Mouse (Mus musculus) neural tube, embryonic 14.5 days (tissue): ENCODE measurements around the gene Nln. TPM values are rescaled to one million over a fixed set of nuclear protein-coding genes. Genes with fewer than 3 reads are reported as not detected.

ENCODE experiments used
- ATAC-seq: fragments of 200-750 bp; cut with Nextera tagmentation; 2 replicates; pipeline ENCODE4 v1.8.0; 2017; ENCODE audit warnings: low read depth, mild to moderate bottlenecking, moderate TSS enrichment, moderate library complexity
- H3K27ac ChIP-seq: fragments of 300-500 bp; sonication (generic); 2 replicates; pipeline ENCODE4 v1.5.1; 2014; ENCODE audit warnings: low read depth, mild to moderate bottlenecking, control low read depth, low read length, moderate library complexity, mixed read lengths
- H3K27me3 ChIP-seq: fragments of 300-500 bp; sonication (generic); 2 replicates; pipeline ENCODE4 v1.6.1; 2014; ENCODE audit warnings: low read length; ENCODE audit not compliant: control insufficient read depth, insufficient read depth
- H3K36me3 ChIP-seq: fragments of 300-500 bp; sonication (generic); 2 replicates; pipeline ENCODE4 v1.6.1; 2014; ENCODE audit warnings: low read length, mixed read lengths; ENCODE audit not compliant: control insufficient read depth, insufficient read depth
- H3K4me1 ChIP-seq: fragments of 300-500 bp; sonication (generic); 2 replicates; pipeline ENCODE4 v1.6.1; 2014; ENCODE audit warnings: low read length; ENCODE audit not compliant: control insufficient read depth, insufficient read depth
- H3K4me2 ChIP-seq: fragments of 300-500 bp; sonication (generic); 2 replicates; pipeline ENCODE4 v1.6.1; 2014; ENCODE audit warnings: mild to moderate bottlenecking, low read depth, low read length, control low read depth
- H3K4me3 ChIP-seq: fragments of 300-500 bp; sonication (generic); 2 replicates; pipeline ENCODE4 v1.5.1; 2014; ENCODE audit warnings: low read depth, low read length, control low read depth, mixed read lengths
- H3K9ac ChIP-seq: fragments of 300-500 bp; sonication (generic); replicated peaks from 2 replicates; pipeline ENCODE4 v1.6.1; 2014; ENCODE audit warnings: low read depth, mild to moderate bottlenecking, control low read depth, low read length, mixed read lengths
- H3K9me3 ChIP-seq: fragments of 300-500 bp; sonication (generic); 2 replicates; pipeline ENCODE4 v1.6.1; 2016; ENCODE audit warnings: low read length; ENCODE audit not compliant: control insufficient read depth
- WGBS: fragments of 180-500 bp; shearing (Covaris S2); extraction: QIAGEN DNeasy Blood & Tissue Kit; methylation state at CpG from one replicate; pipeline ENCODE4 v1.1.7; 2014; 5-methylcytosine and 5-hydroxymethylcytosine counted together
- polyA plus RNA-seq: library from polyadenylated mRNA; unstranded; fragments of >200 nt; fragmentation: Nextera tagmentation; extraction: Ambion mirVana; gene quantifications from 2 replicates; pipeline ENCODE4 v1.2.1, GENCODE M21; 2014

The Nln gene
- polyA plus RNA-seq = 63.6 and 71.6 TPM in 2 replicates

DNA sequence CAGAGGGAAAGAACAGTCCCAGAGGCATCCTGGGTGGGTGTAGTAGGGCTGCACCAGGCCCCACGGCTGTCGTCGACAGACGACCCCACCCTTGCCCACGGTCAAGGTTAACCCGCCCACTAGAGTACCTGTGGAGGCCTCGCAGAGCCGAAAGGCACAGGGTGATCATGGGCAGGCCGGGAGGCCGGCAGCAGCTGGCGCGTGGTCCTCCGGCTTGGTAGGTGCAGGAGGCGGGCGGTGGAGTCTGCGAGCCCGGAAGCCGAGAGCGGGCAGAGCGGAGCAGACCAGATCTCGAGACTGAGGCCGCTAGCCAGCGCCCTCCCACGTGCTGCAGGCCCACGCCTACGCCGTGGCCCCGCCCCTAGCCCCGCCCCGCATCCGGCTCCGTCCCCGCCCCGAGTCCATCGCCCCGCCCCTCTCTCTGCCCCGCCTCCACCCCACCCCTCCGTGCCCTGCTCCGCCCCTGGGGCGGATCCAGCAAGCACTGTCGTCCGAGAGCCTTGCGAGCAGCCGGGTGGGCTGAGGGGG is at the start of gene Nln, which contains the start of gene Sgtb:
Nln (minus strand) TSS at position 327 of the 528 bp plus-strand sequence.
Sgtb (plus strand) TSS at position 454 of the 528 bp plus-strand sequence.
- Histone ChIP-seq H3K4me1 (peaks cover 13% of the 10 kb centered on the region), H3K9ac (peak within 1 kb of the TSS; percentile 80), H3K4me2 (peak within 1 kb of the TSS; percentile 92), H3K27me3 (no peaks in the 10 kb centered on the region), H3K4me3 (peak within 1 kb of the TSS; percentile 86), H3K36me3 (no peaks in the 10 kb centered on the region), H3K9me3 (no peaks in the 10 kb centered on the region), H3K27ac (peak within 1 kb of the TSS; percentile 80)
- WGBS = under 1% methylated on average over 28 of the region's 44 CpGs
- peak; percentile 95 for ATAC-seq

- Histone ChIP-seq H3K27me3 (no peaks in the 10 kb centered on the region), H3K4me2 (no peak overlapping the region), H3K9me3 (no peaks in the 10 kb centered on the region), H3K4me1 (no peaks in the 10 kb centered on the region), H3K27ac (no peak overlapping the region), H3K4me3 (no peak overlapping the region), H3K36me3 (peaks cover 28% of the 10 kb centered on the region), H3K9ac (no peak overlapping the region)
- ATAC-seq = no peak
- 91% methylated on average over 1 of the region's 1 CpGs for WGBS
Observed at GRCm38 (mm10) chr13:104155686-104156085, 46.3 kb upstream of the Nln start.

DNA sequence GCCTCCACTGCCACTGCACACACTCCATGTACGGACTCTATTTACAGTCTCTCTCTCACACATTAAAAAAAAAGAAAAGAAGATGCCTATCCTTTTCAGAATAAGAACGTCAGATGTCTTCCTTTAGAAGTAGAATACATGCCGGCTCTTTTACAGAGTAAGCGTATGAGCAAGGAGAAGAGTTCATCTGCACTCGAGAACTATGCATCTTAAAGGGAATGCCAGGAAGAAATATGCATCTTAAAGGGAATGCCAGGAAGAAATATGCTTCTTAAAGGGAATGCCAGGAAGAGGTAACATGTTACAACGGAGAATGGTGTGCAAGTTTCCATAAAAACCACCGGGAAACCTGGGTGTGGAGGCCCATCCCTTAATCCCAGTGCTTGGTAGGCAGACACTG is 45.7 kb upstream of the Nln start:
- H3K4me2 ChIP-seq = no peak overlapping the region
- H3K9ac ChIP-seq = no peak overlapping the region
- H3K27ac ChIP-seq = no peak overlapping the region
- no peak overlapping the region for H3K4me3 ChIP-seq
- WGBS = 88% methylated on average over 7 of the region's 7 CpGs
- H3K9me3 ChIP-seq = no peaks in the 10 kb centered on the region
- H3K36me3 ChIP-seq = peaks cover 24% of the 10 kb centered on the region
- no peak for ATAC-seq
- H3K27me3 ChIP-seq = no peaks in the 10 kb centered on the region
- no peaks in the 10 kb centered on the region for H3K4me1 ChIP-seq

GRCm38 (mm10) chr13:104154180-104154579 is 44.8 kb upstream of the Nln start:
- H3K4me1 ChIP-seq = no peaks in the 10 kb centered on the region
- H3K9me3 ChIP-seq = no peaks in the 10 kb centered on the region
- no peak for ATAC-seq
- H3K27ac ChIP-seq = no peak overlapping the region
- H3K4me2 ChIP-seq = no peak overlapping the region
- no peak overlapping the region for H3K9ac ChIP-seq
- no peaks in the 10 kb centered on the region for H3K27me3 ChIP-seq
- H3K4me3 ChIP-seq = no peak overlapping the region
- 96% methylated on average over 5 of the region's 5 CpGs for WGBS
- peaks cover 21% of the 10 kb centered on the region; the same call in 1 of the 2 replicates for H3K36me3 ChIP-seq

GRCm38 (mm10) chr13:104145646-104146045 is 36.2 kb upstream of the Nln start:
- ATAC-seq = no peak
- Histone ChIP-seq H3K9me3 (no peaks in the 10 kb centered on the region), H3K4me3 (no peak overlapping the region), H3K27me3 (no peaks in the 10 kb centered on the region), H3K4me1 (no peaks in the 10 kb centered on the region), H3K27ac (no peak overlapping the region), H3K9ac (no peak overlapping the region), H3K4me2 (no peak overlapping the region), H3K36me3 (peaks cover 30% of the 10 kb centered on the region)
- WGBS = 96% methylated on average over 3 of the region's 3 CpGs

DNA sequence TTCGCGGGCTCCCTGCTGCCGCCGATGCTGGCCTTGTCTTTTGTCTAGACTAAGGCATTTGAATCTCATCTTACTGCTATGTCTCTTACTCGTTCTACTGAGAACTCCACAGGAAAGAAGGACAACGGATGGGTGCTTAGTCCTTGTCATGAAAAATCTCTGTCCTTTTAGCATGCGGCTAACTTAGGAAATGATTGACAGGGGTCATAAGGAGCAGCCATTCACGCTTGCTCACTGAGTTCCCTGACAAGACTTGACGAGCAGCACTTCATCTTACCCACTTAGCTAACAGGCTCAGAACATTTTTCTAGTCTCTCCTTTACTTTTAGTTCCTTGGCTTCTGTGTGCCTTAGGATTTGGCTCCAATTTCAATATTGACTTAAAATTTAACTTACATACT is 35.5 kb upstream of the Nln start:
- Histone ChIP-seq H3K9ac (no peak overlapping the region), H3K4me1 (no peaks in the 10 kb centered on the region), H3K36me3 (peaks cover 38% of the 10 kb centered on the region), H3K4me2 (no peak overlapping the region), H3K9me3 (no peaks in the 10 kb centered on the region), H3K27ac (no peak overlapping the region), H3K27me3 (no peaks in the 10 kb centered on the region), H3K4me3 (no peak overlapping the region)
- ATAC-seq = no peak
- 86% methylated on average over 9 of the region's 9 CpGs for WGBS

- Histone ChIP-seq H3K36me3 (peaks cover 48% of the 10 kb centered on the region), H3K4me1 (no peaks in the 10 kb centered on the region), H3K27ac (no peak overlapping the region), H3K4me3 (no peak overlapping the region), H3K4me2 (no peak overlapping the region), H3K27me3 (no peaks in the 10 kb centered on the region), H3K9me3 (no peaks in the 10 kb centered on the region), H3K9ac (no peak overlapping the region)
- 47% methylated on average over 13 of the region's 13 CpGs for WGBS
- peak; percentile 80; the same call in 1 of the 2 replicates for ATAC-seq
Observed at GRCm38 (mm10) chr13:104139369-104140209, 30.2 kb upstream of the Nln start.

DNA sequence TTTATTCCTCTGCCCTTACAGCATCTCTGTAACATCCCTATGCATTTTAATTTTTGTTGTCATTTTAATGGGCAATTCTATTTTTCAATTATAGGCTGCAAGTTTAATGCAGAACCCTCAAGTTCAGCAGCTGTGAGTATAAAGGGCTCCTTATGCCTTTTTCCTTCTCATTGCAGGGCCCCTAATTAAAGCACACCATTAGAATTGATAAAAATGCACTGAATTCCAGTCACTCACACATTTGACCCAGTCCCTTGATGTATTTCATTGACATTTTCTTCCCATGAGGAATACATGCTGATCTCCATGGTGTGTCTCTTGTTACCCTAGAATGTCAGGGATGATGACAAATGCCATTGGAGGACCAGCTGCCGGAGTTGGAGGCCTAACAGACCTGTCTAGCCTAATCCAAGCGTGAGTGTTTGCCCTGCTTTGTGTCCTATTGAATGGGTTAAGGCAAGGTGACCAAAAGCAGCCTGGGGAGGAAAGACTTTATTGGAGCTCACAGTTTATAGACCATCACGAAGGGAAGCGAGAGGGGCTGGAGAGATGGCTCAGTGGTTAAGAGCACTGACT is 25.2 kb upstream of the Nln start:
- H3K4me2 ChIP-seq = no peak overlapping the region
- H3K4me1 ChIP-seq = no peaks in the 10 kb centered on the region
- H3K27me3 ChIP-seq = no peaks in the 10 kb centered on the region
- H3K27ac ChIP-seq = no peak overlapping the region
- H3K9ac ChIP-seq = no peak overlapping the region
- peaks cover 31% of the 10 kb centered on the region for H3K36me3 ChIP-seq
- no peak for ATAC-seq
- H3K4me3 ChIP-seq = no peak overlapping the region
- 58% methylated on average over 4 of the region's 4 CpGs for WGBS
- no peaks in the 10 kb centered on the region for H3K9me3 ChIP-seq

DNA sequence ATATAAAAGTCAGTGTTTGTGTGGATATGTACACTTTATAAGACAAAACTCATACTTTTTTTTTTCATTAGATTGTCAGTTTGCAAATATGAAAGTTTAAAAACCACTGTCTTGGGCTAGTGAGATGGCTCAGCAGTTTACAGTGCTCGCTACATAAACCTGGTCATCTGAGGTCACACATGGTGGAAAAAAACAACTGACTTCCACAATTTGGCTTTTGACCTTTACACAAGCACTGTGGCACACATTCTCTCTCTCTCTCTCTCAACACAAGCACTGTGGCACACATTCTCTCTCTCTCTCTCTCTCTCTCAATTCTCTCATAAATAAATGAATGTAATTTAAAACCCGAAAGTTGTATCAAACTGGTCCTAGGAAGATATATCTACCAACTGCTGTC is 23.1 kb upstream of the Nln start:
- Histone ChIP-seq H3K4me1 (no peaks in the 10 kb centered on the region), H3K4me3 (no peak overlapping the region), H3K9me3 (no peaks in the 10 kb centered on the region), H3K27ac (no peak overlapping the region), H3K4me2 (no peak overlapping the region), H3K36me3 (peaks cover 40% of the 10 kb centered on the region), H3K9ac (no peak overlapping the region), H3K27me3 (no peaks in the 10 kb centered on the region)
- WGBS = 87% methylated on average over 2 of the region's 2 CpGs
- ATAC-seq = no peak
